Mouse (Mus musculus) E14TG2a.4 (cell line): Measurements from ENCODE around the gene Btbd19.

Source experiments
- CTCF ChIP-seq: conservative IDR thresholded peaks from 2 replicates; pipeline ENCODE4 v1.5.1; 2014; ENCODE audit warnings: low read length
- POU5F1 ChIP-seq: IDR thresholded peaks from 2 replicates; pipeline ENCODE4 v1.6.1; 2014; ENCODE audit warnings: low read length, borderline replicate concordance

GRCm38 (mm10) chr4:117070624-117071023 lies 54.9 kb downstream of the Btbd19 start:
- TF ChIP-seq CTCF (no peak), POU5F1 (no peak)
